Mouse (Mus musculus) kidney, adult 11 months (tissue): ENCODE data around the gene Hist1h3e.
A peak's percentile ranks its signal among the peaks of the same experiment; 100 is the strongest.
"Not testable (repeated sequence)": the region's sequence is repeated elsewhere in the genome, so short reads cannot be mapped to it uniquely, and the experiment has no call there.

Experiments
- DNase-seq: peaks from one replicate; pipeline ENCODE4 v3.0.0; 2022

The Hist1h3e gene

GRCm38 (mm10) chr13:23561531-23561882, 662 bp downstream of the Hist1h3e start:
- not testable (repeated sequence) for DNase-seq

DNA sequence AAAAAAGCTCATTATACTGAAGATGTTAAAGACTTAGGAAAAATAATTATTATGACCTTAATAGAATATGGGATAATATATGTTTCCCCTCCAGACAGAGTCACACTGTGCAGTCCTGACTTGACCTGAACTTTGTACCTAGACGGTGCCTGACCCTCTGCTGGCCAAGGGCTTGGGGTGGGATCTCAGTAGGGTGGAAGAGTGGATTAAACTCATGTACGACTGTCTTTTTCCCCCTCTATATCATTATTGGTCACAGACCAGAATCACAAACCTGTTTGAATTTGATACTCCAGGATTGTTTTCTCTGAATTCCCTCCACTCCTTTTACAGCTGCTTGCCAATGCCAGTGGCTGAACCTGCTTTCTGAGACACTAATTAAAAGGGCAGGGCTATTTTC, 1.5 kb downstream of the Hist1h3e start:
- not testable (repeated sequence) for DNase-seq

- no peak for DNase-seq
Measured at GRCm38 (mm10) chr13:23556906-23557305, 5.3 kb downstream of the Hist1h3e start.

- peak; percentile 69 for DNase-seq
Measured at GRCm38 (mm10) chr13:23555839-23556416, 6.2 kb downstream of the Hist1h3e start.

GRCm38 (mm10) chr13:23554925-23555838, 7.0 kb downstream of the Hist1h3e start:
- DNase-seq = peak; percentile 58

DNA sequence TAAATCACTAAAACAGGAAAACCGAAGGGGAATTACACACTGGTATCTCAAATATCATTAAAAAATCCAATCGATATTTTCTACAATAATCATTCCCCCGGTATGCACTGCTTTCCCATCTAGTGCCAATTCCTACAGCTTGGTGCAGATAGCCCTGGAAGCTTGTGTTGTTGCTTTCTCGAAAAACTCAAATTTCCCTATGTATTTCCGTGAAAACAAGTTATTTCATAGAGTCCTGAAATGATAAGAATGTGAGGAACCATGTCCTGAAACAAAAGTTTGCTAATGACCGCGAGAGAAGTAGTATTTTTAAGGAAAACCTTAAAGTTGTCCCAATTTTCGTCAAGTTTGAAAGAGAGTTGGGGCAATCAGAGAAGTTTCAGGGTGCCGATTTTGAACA, 7.8 kb downstream of the Hist1h3e start:
- DNase-seq = no peak

GRCm38 (mm10) chr13:23552962-23553361, 9.2 kb downstream of the Hist1h3e start, which contains the start of gene Hist1h1d:
Hist1h1d (plus strand) TSS chr13:23553262.
- no peak for DNase-seq

GRCm38 (mm10) chr13:23551931-23552914, 9.9 kb downstream of the Hist1h3e start:
- no peak for DNase-seq

DNA sequence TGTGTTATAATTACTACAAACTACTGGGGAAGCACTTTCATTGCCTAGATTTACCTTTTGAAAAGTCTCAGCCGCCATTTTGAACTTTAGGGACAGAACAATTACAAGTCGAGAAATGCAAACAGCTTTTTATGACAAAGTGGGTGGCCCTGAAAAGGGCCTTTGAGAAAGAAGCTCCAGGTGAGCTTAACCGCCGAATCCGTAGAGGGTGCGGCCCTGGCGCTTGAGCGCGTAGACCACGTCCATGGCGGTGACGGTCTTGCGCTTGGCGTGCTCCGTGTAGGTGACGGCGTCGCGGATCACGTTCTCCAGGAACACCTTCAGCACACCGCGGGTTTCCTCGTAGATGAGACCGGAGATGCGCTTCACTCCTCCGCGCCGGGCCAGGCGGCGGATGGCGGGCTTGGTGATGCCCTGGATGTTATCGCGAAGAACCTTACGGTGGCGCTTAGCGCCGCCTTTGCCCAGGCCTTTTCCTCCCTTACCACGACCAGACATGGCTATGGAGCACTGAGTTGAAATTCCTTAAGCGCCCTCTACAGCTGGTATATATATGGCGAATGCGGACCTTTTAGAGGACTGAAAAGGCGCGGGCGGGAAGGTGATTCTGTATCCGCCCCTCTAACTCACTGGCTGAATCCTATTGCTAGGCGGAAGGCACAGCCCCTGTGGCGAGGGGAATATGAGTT, 10.9 kb downstream of the Hist1h3e start, which contains the start of gene Hist1h4f:
Hist1h4f (minus strand) TSS at position 503 of the 689 bp plus-strand sequence.
- peak; percentile 82 for DNase-seq

DNA sequence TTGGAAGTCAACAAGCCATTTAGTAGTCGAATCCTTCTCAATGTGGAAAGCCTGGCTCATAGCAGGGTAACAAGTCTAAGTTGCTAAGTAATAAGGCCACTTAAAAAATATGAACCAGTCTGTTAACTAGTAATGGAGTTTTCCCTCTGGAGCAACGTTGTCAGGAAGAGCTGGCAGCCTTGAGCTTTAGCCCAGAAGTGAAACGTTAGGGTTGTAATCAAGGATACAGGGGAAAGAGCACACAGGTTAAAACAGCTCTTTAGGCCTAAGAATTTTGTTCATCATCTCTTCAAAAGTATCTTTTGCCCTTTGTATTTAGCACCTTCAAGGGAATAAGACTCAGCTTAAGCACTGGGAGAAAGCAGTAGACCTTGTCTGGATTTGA, 11.4 kb downstream of the Hist1h3e start:
- DNase-seq = no peak

GRCm38 (mm10) chr13:23546694-23547093, 15.5 kb downstream of the Hist1h3e start:
- DNase-seq = no peak

DNA sequence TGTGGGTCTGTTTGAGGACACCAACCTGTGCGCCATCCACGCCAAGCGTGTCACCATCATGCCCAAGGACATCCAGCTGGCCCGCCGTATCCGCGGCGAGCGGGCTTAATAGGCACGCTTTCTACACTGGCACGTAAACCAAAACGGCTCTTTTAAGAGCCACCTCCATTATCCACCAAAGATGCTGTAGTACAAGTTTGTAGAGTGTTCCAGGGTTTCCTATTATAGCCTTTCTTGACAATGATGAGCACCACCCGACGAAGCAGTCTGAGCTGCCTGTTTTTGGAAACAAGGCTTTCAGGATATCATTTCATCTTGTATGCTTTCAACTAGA, 17.4 kb downstream of the Hist1h3e start:
- DNase-seq = not testable (repeated sequence)

DNA sequence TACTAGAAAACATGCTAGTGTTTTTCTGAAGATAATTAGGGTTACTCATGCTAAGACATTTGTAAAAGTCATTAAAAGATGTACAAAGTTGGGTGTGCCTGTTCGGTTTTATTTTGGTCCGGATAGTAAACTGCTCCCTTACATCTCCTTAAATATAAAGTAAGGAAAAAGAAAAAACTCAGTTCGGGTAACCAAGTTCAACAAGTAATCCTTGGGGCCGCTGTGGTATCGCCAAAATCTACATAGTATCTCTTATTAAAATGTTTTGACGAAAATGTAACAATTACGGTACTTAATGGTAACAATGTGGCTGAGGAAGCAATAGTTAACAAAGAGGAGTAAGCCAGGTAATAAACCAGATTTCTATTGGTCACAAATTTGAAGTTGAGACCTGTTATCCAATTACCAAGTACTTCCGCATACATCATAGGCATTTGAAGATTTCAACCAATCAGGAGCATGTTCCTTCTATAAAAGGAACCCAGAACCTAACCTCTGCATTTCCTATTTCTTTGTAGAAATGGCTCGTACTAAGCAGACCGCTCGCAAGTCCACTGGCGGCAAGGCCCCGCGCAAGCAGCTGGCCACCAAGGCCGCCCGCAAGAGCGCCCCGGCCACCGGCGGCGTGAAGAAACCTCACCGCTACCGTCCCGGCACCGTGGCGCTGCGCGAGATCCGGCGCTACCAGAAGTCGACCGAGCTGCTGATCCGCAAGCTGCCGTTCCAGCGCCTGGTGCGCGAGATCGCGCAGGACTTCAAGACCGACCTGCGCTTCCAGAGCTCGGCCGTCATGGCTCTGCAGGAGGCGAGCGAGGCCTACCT, 18.0 kb downstream of the Hist1h3e start, which contains the start of gene Hist1h3f:
Hist1h3f (plus strand) TSS at position 88 of the 822 bp plus-strand sequence.
- DNase-seq = peak; percentile 65

DNA sequence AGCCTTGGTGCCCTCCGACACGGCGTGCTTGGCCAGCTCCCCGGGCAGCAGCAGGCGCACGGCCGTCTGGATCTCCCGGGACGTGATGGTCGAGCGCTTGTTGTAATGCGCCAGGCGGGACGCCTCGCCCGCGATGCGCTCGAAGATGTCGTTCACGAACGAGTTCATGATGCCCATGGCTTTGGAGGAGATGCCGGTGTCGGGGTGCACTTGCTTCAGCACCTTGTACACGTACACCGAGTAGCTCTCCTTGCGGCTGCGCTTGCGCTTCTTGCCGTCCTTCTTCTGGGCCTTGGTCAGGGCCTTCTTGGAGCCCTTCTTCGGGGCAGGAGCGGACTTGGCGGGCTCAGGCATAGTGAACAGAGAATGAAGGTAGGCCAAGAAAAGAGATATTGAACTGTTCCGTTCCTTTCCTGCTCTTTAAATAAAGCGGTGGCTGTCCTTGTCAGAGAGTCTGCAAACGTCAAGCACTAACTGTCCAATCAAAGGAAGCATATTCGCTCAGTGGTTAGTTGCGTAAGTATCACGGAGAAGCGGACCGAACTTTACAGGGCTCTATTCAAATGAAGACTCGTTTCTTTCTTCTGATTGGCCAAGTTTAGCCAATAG, 19.1 kb downstream of the Hist1h3e start, which contains the start of gene Hist1h2bh:
Hist1h2bh (minus strand) TSS at position 394 of the 609 bp plus-strand sequence.
- DNase-seq = peak; percentile 77

- DNase-seq = not testable (repeated sequence)
Measured at GRCm38 (mm10) chr13:23542225-23542980, 19.8 kb downstream of the Hist1h3e start.

- DNase-seq = no peak
Measured at GRCm38 (mm10) chr13:23541497-23541896, 20.7 kb downstream of the Hist1h3e start.

DNA sequence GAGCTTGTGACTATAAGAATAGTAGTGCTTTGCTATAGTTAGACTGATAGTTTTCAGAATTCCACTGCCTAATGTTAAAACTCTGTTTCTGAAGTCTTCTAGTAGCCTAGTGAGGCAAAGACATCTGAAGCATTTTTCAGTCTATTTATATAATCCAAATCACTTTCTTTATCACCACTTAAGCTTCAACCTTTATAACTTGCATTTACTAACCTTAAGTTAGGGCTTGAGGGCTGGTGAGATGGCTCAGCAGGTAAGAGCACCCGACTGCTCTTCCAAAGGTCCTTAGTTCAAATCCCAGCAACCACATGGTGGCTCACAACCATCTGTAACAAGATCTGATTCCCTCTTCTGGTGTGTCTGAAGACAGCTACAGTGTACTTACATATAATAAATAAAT, 22.3 kb downstream of the Hist1h3e start:
- DNase-seq = not testable (repeated sequence)

DNA sequence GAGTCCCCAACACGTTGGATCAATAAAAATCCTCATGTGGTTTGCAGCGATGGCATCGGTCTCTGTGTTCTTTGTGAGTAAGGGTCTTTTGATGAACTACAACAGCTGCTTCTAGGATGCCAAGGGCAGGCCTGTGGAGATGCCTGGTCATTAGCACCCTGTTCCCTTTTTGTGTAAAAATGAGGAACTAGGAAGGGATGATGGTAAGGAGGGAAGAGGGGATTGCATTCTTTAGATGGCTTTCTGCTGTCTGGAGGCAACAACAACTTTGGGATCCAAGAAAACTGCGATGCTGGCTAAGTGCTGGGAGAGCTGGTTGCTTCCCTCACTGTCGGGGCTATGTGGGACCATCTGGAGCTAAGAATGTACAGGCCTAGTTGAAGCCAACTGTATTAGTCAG, 23.9 kb downstream of the Hist1h3e start:
- DNase-seq = no peak

GRCm38 (mm10) chr13:23537006-23537710, 25.0 kb downstream of the Hist1h3e start:
- DNase-seq = no peak
